Mouse (Mus musculus) forebrain, postnatal 0 days (tissue): ENCODE measurements around the gene Vrk2. TPM values are rescaled to one million over a fixed set of nuclear protein-coding genes. Genes with fewer than 3 reads are reported as not detected.

Experiments
- ATAC-seq: fragments of 200-750 bp; cut with Nextera tagmentation; 2 replicates; pipeline ENCODE4 v1.8.0; 2017; ENCODE audit warnings: mild to moderate bottlenecking, moderate library complexity
- DNase-seq: peaks from one replicate; pipeline ENCODE4 v3.0.0-alpha.2; 2015
- H3K27ac ChIP-seq: fragments of 300-500 bp; sonication (generic); 2 replicates; pipeline ENCODE4 v1.5.1; 2014; ENCODE audit warnings: low read depth, mild to moderate bottlenecking, antibody characterized with exemption, low read length, moderate library complexity, mixed read lengths
- H3K27me3 ChIP-seq: fragments of 300-500 bp; sonication (generic); 2 replicates; pipeline ENCODE4 v1.6.1; 2014; ENCODE audit warnings: mild to moderate bottlenecking, low read length, mixed read lengths; ENCODE audit not compliant: insufficient read depth
- H3K36me3 ChIP-seq: fragments of 300-500 bp; sonication (generic); 2 replicates; pipeline ENCODE4 v1.6.1; 2014; ENCODE audit warnings: mild to moderate bottlenecking, moderate library complexity; ENCODE audit not compliant: insufficient read depth
- H3K4me1 ChIP-seq: fragments of 300-500 bp; sonication (generic); 2 replicates; pipeline ENCODE4 v1.6.1; 2014; ENCODE audit warnings: antibody characterized with exemption; ENCODE audit not compliant: insufficient read depth
- H3K4me2 ChIP-seq: fragments of 300-500 bp; sonication (generic); 2 replicates; pipeline ENCODE4 v1.6.1; 2014; ENCODE audit warnings: low read depth, mild to moderate bottlenecking, moderate library complexity
- H3K4me3 ChIP-seq: fragments of 300-500 bp; sonication (generic); 2 replicates; pipeline ENCODE4 v1.5.1; 2014; ENCODE audit warnings: low read depth, low read length, mixed read lengths
- H3K9ac ChIP-seq: fragments of 300-500 bp; sonication (generic); 2 replicates; pipeline ENCODE4 v1.6.1; 2014; ENCODE audit warnings: mild to moderate bottlenecking
- H3K9me3 ChIP-seq: fragments of 300-500 bp; sonication (generic); 2 replicates; pipeline ENCODE4 v1.6.1; 2016; ENCODE audit warnings: low read length
- CTCF ChIP-seq: sonication (generic); IDR thresholded peaks from 2 replicates; pipeline ENCODE4 v1.5.1; 2016; ENCODE audit warnings: antibody characterized with exemption, control low read depth, low read depth
- WGBS: fragments of 180-500 bp; shearing (Covaris S2); extraction: QIAGEN DNeasy Blood & Tissue Kit; methylation state at CpG from one replicate; pipeline ENCODE4 v1.1.7; 2014; 5-methylcytosine and 5-hydroxymethylcytosine counted together
- polyA plus RNA-seq: library from polyadenylated mRNA; unstranded; fragments of >200 nt; fragmentation: Nextera tagmentation; extraction: Ambion mirVana; gene quantifications from 2 replicates; pipeline ENCODE4 v1.2.1, GENCODE M21; 2015
- total RNA-seq: library from RNA; depleted of rRNA; stranded (reverse); fragments of >200 nt; gene quantifications from 2 replicates; pipeline ENCODE4 v1.2.3, GENCODE M21; 2014; rRNA removed

Vrk2 gene
- total and polyA plus RNA-seq, 2 experiments from 2014 or later: 2.5 to 3.1 TPM

GRCm38 (mm10) chr11:26451228-26451627 lies 142.6 kb downstream of the Vrk2 start:
- DNase-seq: no peak
- Histone ChIP-seq H3K27me3 (no peaks in the 10 kb centered on the region), H3K4me2 (no peak overlapping the region), H3K9me3 (no peaks in the 10 kb centered on the region), H3K4me1 (no peaks in the 10 kb centered on the region), H3K27ac (no peak overlapping the region), H3K9ac (no peak overlapping the region), H3K36me3 (no peaks in the 10 kb centered on the region), H3K4me3 (no peak overlapping the region)
- no peak for TF ChIP-seq CTCF
- 88% methylated on average over 2 of the region's 2 CpGs for WGBS
- ATAC-seq: no peak

GRCm38 (mm10) chr11:26450636-26451035 lies 143.2 kb downstream of the Vrk2 start:
- Histone ChIP-seq H3K9me3 (no peaks in the 10 kb centered on the region), H3K27ac (no peak overlapping the region), H3K4me2 (no peak overlapping the region), H3K27me3 (no peaks in the 10 kb centered on the region), H3K4me1 (no peaks in the 10 kb centered on the region), H3K36me3 (no peaks in the 10 kb centered on the region), H3K4me3 (no peak overlapping the region), H3K9ac (no peak overlapping the region)
- DNase-seq: no peak
- ATAC-seq: no peak
- WGBS: 97% methylated on average over 1 of the region's 1 CpGs
- TF ChIP-seq CTCF: no peak

GRCm38 (mm10) chr11:26449789-26450188 lies 144.0 kb downstream of the Vrk2 start:
- Histone ChIP-seq H3K4me2 (no peak overlapping the region), H3K36me3 (no peaks in the 10 kb centered on the region), H3K9me3 (no peaks in the 10 kb centered on the region), H3K4me1 (no peaks in the 10 kb centered on the region), H3K27ac (no peak overlapping the region), H3K4me3 (no peak overlapping the region), H3K9ac (no peak overlapping the region), H3K27me3 (no peaks in the 10 kb centered on the region)
- DNase-seq (no peak), ATAC-seq (no peak)
- no peak for TF ChIP-seq CTCF
- 94% methylated on average over 3 of the region's 3 CpGs for WGBS

- Histone ChIP-seq H3K4me3 (no peak overlapping the region), H3K9ac (no peak overlapping the region), H3K27ac (no peak overlapping the region), H3K36me3 (no peaks in the 10 kb centered on the region), H3K27me3 (no peaks in the 10 kb centered on the region), H3K9me3 (no peaks in the 10 kb centered on the region), H3K4me2 (no peak overlapping the region), H3K4me1 (no peaks in the 10 kb centered on the region)
- no peak for TF ChIP-seq CTCF
- ATAC-seq (no peak), DNase-seq (no peak)
Measured at GRCm38 (mm10) chr11:26444374-26444773, 149.4 kb downstream of the Vrk2 start.

GRCm38 (mm10) chr11:26441121-26441520 lies 152.7 kb downstream of the Vrk2 start:
- ATAC-seq (no peak), DNase-seq (no peak)
- no peak overlapping the region for H3K9ac ChIP-seq
- no peak overlapping the region for H3K4me2 ChIP-seq
- no peak overlapping the region for H3K4me3 ChIP-seq
- H3K9me3 ChIP-seq: no peaks in the 10 kb centered on the region
- no peak for TF ChIP-seq CTCF
- H3K27me3 ChIP-seq: no peaks in the 10 kb centered on the region
- no peak overlapping the region for H3K27ac ChIP-seq
- no peaks in the 10 kb centered on the region for H3K36me3 ChIP-seq
- peaks cover 4% of the 10 kb centered on the region; the same call in 1 of the 2 replicates for H3K4me1 ChIP-seq
- 28% methylated on average over 1 of the region's 1 CpGs for WGBS

DNA sequence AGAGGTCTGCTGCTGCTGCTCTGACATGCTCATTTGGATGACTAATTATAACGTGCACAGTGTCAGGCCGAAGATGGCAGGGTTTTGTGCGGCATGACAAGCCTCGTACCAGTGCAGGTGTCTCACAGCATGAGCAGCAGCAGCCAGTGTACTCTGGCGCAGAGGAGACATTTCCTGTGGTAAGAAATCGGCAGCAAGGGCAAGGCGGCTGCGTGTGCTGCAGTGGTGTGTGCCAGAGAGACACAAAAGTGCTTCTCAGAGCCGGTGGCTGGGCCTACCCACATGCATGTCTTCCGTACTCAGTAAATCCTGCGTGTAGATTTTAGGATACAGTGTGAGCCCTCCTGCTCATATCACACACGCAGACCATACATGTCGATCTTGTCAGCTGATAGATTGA lies 156.0 kb downstream of the Vrk2 start:
- WGBS: 43% methylated on average over 13 of the region's 13 CpGs
- peak; percentile 35 for DNase-seq
- peak overlapping the region; percentile 67 for H3K27ac ChIP-seq

GRCm38 (mm10) chr11:26434229-26434628 lies 159.6 kb downstream of the Vrk2 start:
- H3K9me3 ChIP-seq: no peaks in the 10 kb centered on the region
- no peak overlapping the region for H3K9ac ChIP-seq
- no peak overlapping the region for H3K27ac ChIP-seq
- H3K27me3 ChIP-seq: no peaks in the 10 kb centered on the region
- peaks cover 4% of the 10 kb centered on the region; the same call in 1 of the 2 replicates for H3K4me1 ChIP-seq
- no peak overlapping the region for H3K4me3 ChIP-seq
- no peak for ATAC-seq
- no peak overlapping the region for H3K4me2 ChIP-seq
- no peak for TF ChIP-seq CTCF
- no peak for DNase-seq
- H3K36me3 ChIP-seq: no peaks in the 10 kb centered on the region

More for the DNA sequence above, 156.0 kb downstream of the Vrk2 start:
- H3K4me3 ChIP-seq: no peak overlapping the region
- H3K4me1 ChIP-seq: peaks cover 4% of the 10 kb centered on the region; the same call in 1 of the 2 replicates
- peak overlapping the region; percentile 8 for H3K4me2 ChIP-seq
- TF ChIP-seq CTCF: no peak
- no peaks in the 10 kb centered on the region for H3K9me3 ChIP-seq
- no peak overlapping the region for H3K9ac ChIP-seq
- ATAC-seq: peak; percentile 89
- no peaks in the 10 kb centered on the region for H3K36me3 ChIP-seq
- no peaks in the 10 kb centered on the region for H3K27me3 ChIP-seq

DNA sequence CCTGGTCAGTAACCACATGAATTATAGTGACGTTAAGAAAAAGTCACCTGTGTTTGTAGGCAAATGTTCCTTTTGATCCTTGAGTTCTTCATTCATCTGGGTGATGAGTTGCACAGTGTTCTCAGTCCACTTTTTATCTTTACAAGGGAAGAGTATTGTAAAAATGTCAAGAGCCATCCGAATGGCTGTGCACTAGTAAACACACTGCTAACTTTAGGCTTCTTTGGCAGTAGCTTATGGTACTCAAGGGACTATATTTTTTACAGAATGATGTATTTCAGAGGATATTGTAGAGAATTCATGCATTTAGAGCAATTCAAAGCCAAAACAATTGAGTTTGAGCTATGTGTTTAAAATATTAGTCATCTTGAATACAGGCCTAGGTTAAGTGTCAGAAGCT lies 172.3 kb downstream of the Vrk2 start:
- H3K27ac ChIP-seq: no peak overlapping the region
- ATAC-seq (no peak), DNase-seq (no peak)
- no peak overlapping the region for H3K4me3 ChIP-seq
- H3K4me2 ChIP-seq: no peak overlapping the region
- no peak overlapping the region for H3K9ac ChIP-seq
- WGBS: 86% methylated on average over 2 of the region's 2 CpGs
- no peaks in the 10 kb centered on the region for H3K27me3 ChIP-seq
- H3K4me1 ChIP-seq: no peaks in the 10 kb centered on the region
- no peaks in the 10 kb centered on the region for H3K36me3 ChIP-seq
- no peaks in the 10 kb centered on the region for H3K9me3 ChIP-seq
- TF ChIP-seq CTCF: no peak

Other genes starting within 250 kb of the Vrk2 start
- 13.6 and 14.3 TPM in 2 replicates for gene Fancl, start 207.9 kb downstream of the Vrk2 start, total RNA-seq
- gene Fancl, start 207.9 kb downstream of the Vrk2 start, polyA plus RNA-seq: 15.6 and 16.3 TPM in 2 replicates
- not detected in 2 replicates for gene Gm6899, start 758 bp downstream of the Vrk2 start, total RNA-seq
- gene Gm6899, start 758 bp downstream of the Vrk2 start, polyA plus RNA-seq: not detected in 2 replicates